Mouse (Mus musculus) WW6 (cell line): ENCODE data around the gene Ahr.

ENCODE experiments used
- DNase-seq: peaks from one replicate; pipeline ENCODE4 v3.0.0-alpha.2; 2013; ENCODE audit warnings: low read depth, low spot score

Ahr gene

GRCm38 (mm10) chr12:35534754-35535236, at the start of gene Ahr:
Ahr (minus strand) TSS chr12:35535038.
- DNase-seq = peak; percentile 39

GRCm38 (mm10) chr12:35578826-35579225, 44.0 kb upstream of the Ahr start:
- DNase-seq = no peak

GRCm38 (mm10) chr12:35576107-35576506, 41.3 kb upstream of the Ahr start:
- no peak for DNase-seq

- DNase-seq = no peak
These were observed 38.9 kb upstream of the Ahr start for GRCm38 (mm10) chr12:35573713-35574112.

- DNase-seq = no peak
These were observed 28.0 kb upstream of the Ahr start for GRCm38 (mm10) chr12:35562826-35563225.

GRCm38 (mm10) chr12:35558868-35559267, 24.0 kb upstream of the Ahr start:
- no peak for DNase-seq

- no peak for DNase-seq
These were observed 21.1 kb upstream of the Ahr start for GRCm38 (mm10) chr12:35555925-35556324.

- no peak for DNase-seq
These were observed 19.5 kb upstream of the Ahr start for GRCm38 (mm10) chr12:35554309-35554708.

GRCm38 (mm10) chr12:35553174-35553573, 18.3 kb upstream of the Ahr start:
- no peak for DNase-seq

GRCm38 (mm10) chr12:35550299-35550698, 15.5 kb upstream of the Ahr start:
- DNase-seq = no peak

GRCm38 (mm10) chr12:35542836-35543235, 8.0 kb upstream of the Ahr start:
- DNase-seq = no peak

GRCm38 (mm10) chr12:35538843-35539242, 4.0 kb upstream of the Ahr start:
- DNase-seq = no peak

- peak; percentile 28 for DNase-seq
These were observed 604 bp downstream of the Ahr start for GRCm38 (mm10) chr12:35534114-35534753.

GRCm38 (mm10) chr12:35533748-35534113, 1.1 kb downstream of the Ahr start:
- DNase-seq = no peak

- no peak for DNase-seq
These were observed 1.7 kb downstream of the Ahr start for GRCm38 (mm10) chr12:35533133-35533532.

GRCm38 (mm10) chr12:35532151-35532550, 2.7 kb downstream of the Ahr start:
- DNase-seq = peak; percentile 9

GRCm38 (mm10) chr12:35530587-35530986, 4.3 kb downstream of the Ahr start:
- no peak for DNase-seq

- DNase-seq = no peak
These were observed 7.4 kb downstream of the Ahr start for GRCm38 (mm10) chr12:35527429-35527828.

- no peak for DNase-seq
These were observed 12.2 kb downstream of the Ahr start for GRCm38 (mm10) chr12:35522585-35523103.

GRCm38 (mm10) chr12:35515621-35516020, 19.2 kb downstream of the Ahr start:
- DNase-seq = no peak

- no peak for DNase-seq
These were observed 20.2 kb downstream of the Ahr start for GRCm38 (mm10) chr12:35514671-35515070.

GRCm38 (mm10) chr12:35510711-35511110, 24.1 kb downstream of the Ahr start:
- DNase-seq = no peak

- no peak for DNase-seq
These were observed 28.5 kb downstream of the Ahr start for GRCm38 (mm10) chr12:35506383-35506782.

- DNase-seq = no peak
These were observed 30.8 kb downstream of the Ahr start for GRCm38 (mm10) chr12:35504081-35504480.
